Mouse (Mus musculus): ENCODE results near the gene Zfp292. TPM values are rescaled to one million over a fixed set of nuclear protein-coding genes. Genes with fewer than 3 reads are reported as not detected.
"Not testable (repeated sequence)": the region's sequence is repeated elsewhere in the genome, so short reads cannot be mapped to it uniquely, and the experiment has no call there.

Gene Zfp292
- 19.5 and 22.0 TPM in 2 replicates for polyA plus RNA-seq (2014; fragmentation: Nextera tagmentation; extraction: Ambion mirVana)

DNA sequence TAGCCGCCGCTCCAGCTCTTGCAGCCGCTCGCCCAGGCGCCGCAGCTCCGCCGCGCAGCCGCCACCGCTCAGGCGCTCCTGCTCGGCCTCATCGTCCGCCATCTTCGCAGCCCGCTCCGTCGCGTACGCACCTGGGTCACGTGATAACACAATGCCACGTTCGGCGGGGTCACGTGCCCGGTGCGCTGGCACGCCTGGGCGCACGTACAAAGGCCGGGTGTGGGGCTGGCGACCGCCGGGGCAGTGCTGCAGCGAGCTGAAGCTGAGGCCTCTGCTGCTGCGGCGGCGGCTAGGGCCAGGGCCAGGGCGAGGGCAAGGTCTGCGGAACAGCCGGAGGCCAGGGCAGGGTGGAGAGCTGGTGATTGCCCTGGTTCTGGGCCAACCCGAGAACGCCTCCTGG lies at the start of gene Zfp292:
Zfp292 (minus strand) TSS at position 143 of the 400 bp plus-strand sequence.
- ATAC-seq (replicated peaks; ENCODE audit: insufficient number of reproducible peaks, low FRiP score, low TSS enrichment) = peak; percentile 93

DNA sequence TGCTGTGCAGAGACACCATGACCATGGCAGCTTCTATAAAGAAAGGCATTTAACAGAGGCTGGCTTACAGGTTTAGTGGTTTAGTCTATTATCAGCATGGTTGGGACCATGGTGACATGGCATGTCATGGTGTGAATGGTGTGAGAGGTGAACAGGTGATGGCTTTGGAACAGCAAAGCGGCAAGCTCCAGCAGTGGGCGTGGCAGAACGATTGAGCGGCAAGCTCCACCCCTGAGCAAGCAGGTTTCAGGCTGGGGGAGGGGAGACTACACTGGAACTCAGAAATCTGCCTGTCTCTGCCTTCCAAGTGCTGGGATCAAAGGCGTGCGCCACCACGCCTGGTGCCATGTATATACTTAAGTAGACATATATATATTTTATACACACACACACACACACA lies 45.6 kb upstream of the Zfp292 start:
- H3K36me3 ChIP-seq (ENCODE audit: control insufficient read depth, insufficient read depth, low read length); H3K4me3 ChIP-seq (ENCODE audit: low read depth, low read length); H3K27ac ChIP-seq (ENCODE audit: low read depth, low read length); ATAC-seq (replicated peaks; ENCODE audit: insufficient number of reproducible peaks, low FRiP score, low TSS enrichment); H3K9ac ChIP-seq (ENCODE audit: low read depth, low read length); H3K9me3 ChIP-seq (replicated peaks; ENCODE audit: control insufficient read depth, low read length); H3K4me2 ChIP-seq; H3K4me1 ChIP-seq (ENCODE audit: control insufficient read depth, insufficient read depth, low read length); H3K27me3 ChIP-seq (ENCODE audit: control insufficient read depth, insufficient read depth, low read length): not testable (repeated sequence)
- 63% methylated on average over 7 of the region's 7 CpGs for WGBS (ENCODE audit: insufficient replicate concordance)

More for the DNA sequence above, at the start of gene Zfp292:
- peak within 1 kb of the TSS; percentile 86 for H3K4me3 ChIP-seq (ENCODE audit: low read depth, low read length)
- peaks cover 2% of the 10 kb centered on the region; the same call in 1 of the 2 replicates for H3K36me3 ChIP-seq (ENCODE audit: control insufficient read depth, insufficient read depth, low read length)
- no peaks in the 10 kb centered on the region for H3K27me3 ChIP-seq (ENCODE audit: control insufficient read depth, insufficient read depth, low read length)
- under 1% methylated on average over 30 of the region's 44 CpGs for WGBS (ENCODE audit: insufficient replicate concordance)
- peak within 1 kb of the TSS; percentile 70 for H3K4me2 ChIP-seq
- H3K27ac ChIP-seq (ENCODE audit: low read depth, low read length) = peak within 1 kb of the TSS; percentile 99
- no peaks in the 10 kb centered on the region for H3K9me3 ChIP-seq (replicated peaks; ENCODE audit: control insufficient read depth, low read length)
- H3K4me1 ChIP-seq (ENCODE audit: control insufficient read depth, insufficient read depth, low read length) = peaks cover 7% of the 10 kb centered on the region
- peak within 1 kb of the TSS; percentile 98 for H3K9ac ChIP-seq (ENCODE audit: low read depth, low read length)

DNA sequence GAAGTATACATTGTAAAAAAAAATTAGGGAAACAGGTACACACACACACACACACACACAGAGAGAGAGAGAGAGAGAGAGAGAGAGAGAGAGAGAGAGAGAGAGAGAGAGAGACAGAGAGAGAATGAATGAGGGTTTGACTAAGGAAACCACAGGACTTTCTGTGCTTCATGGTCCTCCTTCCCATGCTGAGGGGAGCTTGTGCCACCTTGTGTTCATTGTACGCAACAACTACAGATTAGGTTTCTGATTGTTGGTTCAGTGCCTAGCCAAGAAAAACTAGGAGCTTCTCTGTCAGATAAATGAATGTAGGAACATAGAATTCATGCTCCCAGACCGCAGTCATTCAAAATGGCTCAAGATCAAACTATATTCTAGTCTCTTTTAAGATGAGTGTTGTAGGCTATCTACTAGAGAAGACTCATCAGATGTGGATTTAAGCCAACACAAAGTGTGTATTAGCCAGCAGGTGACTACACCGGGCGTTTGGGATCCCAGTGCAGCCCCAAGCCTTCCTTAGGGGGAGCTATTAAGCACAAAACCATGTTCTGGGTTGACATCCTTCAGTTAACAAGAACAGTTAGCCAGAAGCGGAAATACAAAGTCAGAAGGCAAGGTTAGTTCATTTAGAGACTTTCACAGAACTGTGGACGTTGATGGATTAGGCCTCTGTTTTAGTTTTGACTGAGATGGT lies 39.6 kb upstream of the Zfp292 start:
- Histone ChIP-seq H3K9ac (ENCODE audit: low read depth, low read length) (no peak overlapping the region), H3K4me2 (no peak overlapping the region), H3K27ac (ENCODE audit: low read depth, low read length) (no peak overlapping the region), H3K36me3 (ENCODE audit: control insufficient read depth, insufficient read depth, low read length) (no peaks in the 10 kb centered on the region), H3K4me3 (ENCODE audit: low read depth, low read length) (no peak overlapping the region), H3K27me3 (ENCODE audit: control insufficient read depth, insufficient read depth, low read length) (no peaks in the 10 kb centered on the region), H3K9me3 (replicated peaks; ENCODE audit: control insufficient read depth, low read length) (no peaks in the 10 kb centered on the region), H3K4me1 (ENCODE audit: control insufficient read depth, insufficient read depth, low read length) (no peaks in the 10 kb centered on the region)
- 63% methylated on average over 6 of the region's 6 CpGs for WGBS (ENCODE audit: insufficient replicate concordance)
- no peak for ATAC-seq (replicated peaks; ENCODE audit: insufficient number of reproducible peaks, low FRiP score, low TSS enrichment)

DNA sequence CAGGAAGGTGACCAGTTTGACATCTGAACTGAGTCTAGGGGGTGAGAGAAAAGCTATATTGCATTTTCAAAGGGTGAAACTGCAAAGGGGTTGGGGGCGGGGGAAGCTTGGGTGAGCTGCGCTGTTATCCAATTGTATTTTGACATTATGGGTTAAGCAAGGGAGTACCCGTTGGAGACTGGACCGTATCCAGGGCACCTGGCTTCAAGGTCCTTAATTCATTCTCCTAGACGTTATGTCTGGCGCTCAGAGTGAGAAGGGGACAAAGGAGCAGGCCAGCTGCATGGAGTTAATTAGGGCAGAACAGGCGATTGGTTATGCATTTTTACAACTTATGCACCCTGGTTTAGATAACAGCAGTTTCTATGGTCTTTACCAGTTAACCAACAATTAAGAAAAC lies 34.6 kb upstream of the Zfp292 start:
- Histone ChIP-seq H3K4me3 (ENCODE audit: low read depth, low read length) (no peak overlapping the region), H3K9me3 (replicated peaks; ENCODE audit: control insufficient read depth, low read length) (no peaks in the 10 kb centered on the region), H3K27me3 (ENCODE audit: control insufficient read depth, insufficient read depth, low read length) (no peaks in the 10 kb centered on the region), H3K9ac (ENCODE audit: low read depth, low read length) (no peak overlapping the region), H3K36me3 (ENCODE audit: control insufficient read depth, insufficient read depth, low read length) (no peaks in the 10 kb centered on the region), H3K4me1 (ENCODE audit: control insufficient read depth, insufficient read depth, low read length) (no peaks in the 10 kb centered on the region), H3K27ac (ENCODE audit: low read depth, low read length) (no peak overlapping the region), H3K4me2 (no peak overlapping the region)
- WGBS (ENCODE audit: insufficient replicate concordance) = 74% methylated on average over 7 of the region's 7 CpGs
- no peak for ATAC-seq (replicated peaks; ENCODE audit: insufficient number of reproducible peaks, low FRiP score, low TSS enrichment)

DNA sequence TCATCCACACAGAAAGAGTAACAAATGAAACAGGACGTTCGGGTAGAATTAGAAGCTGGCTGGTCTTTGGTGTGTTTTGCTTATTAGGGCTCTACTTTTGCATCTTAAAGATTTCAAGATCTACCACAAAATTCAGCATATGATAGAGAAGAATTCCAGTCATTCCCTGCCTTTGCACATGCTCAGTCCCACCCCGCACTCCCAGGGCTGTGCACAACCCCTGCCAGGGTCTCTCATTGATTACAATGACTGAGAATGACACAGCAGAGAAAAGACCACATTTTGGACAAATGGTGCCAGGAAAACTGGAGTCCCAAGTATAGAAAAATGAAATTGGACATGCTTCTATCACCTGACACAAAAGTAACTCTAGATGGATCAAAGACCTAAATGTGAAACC lies 29.4 kb upstream of the Zfp292 start:
- Histone ChIP-seq H3K9me3 (replicated peaks; ENCODE audit: control insufficient read depth, low read length) (no peaks in the 10 kb centered on the region), H3K27me3 (ENCODE audit: control insufficient read depth, insufficient read depth, low read length) (no peaks in the 10 kb centered on the region), H3K4me2 (no peak overlapping the region), H3K4me1 (ENCODE audit: control insufficient read depth, insufficient read depth, low read length) (no peaks in the 10 kb centered on the region), H3K9ac (ENCODE audit: low read depth, low read length) (no peak overlapping the region), H3K36me3 (ENCODE audit: control insufficient read depth, insufficient read depth, low read length) (no peaks in the 10 kb centered on the region), H3K27ac (ENCODE audit: low read depth, low read length) (no peak overlapping the region), H3K4me3 (ENCODE audit: low read depth, low read length) (no peak overlapping the region)
- 78% methylated on average over 3 of the region's 3 CpGs for WGBS (ENCODE audit: insufficient replicate concordance)
- no peak for ATAC-seq (replicated peaks; ENCODE audit: insufficient number of reproducible peaks, low FRiP score, low TSS enrichment)

- Histone ChIP-seq H3K27ac (ENCODE audit: low read depth, low read length) (no peak overlapping the region), H3K9ac (ENCODE audit: low read depth, low read length) (no peak overlapping the region), H3K4me1 (ENCODE audit: control insufficient read depth, insufficient read depth, low read length) (no peaks in the 10 kb centered on the region), H3K4me3 (ENCODE audit: low read depth, low read length) (no peak overlapping the region), H3K27me3 (ENCODE audit: control insufficient read depth, insufficient read depth, low read length) (no peaks in the 10 kb centered on the region), H3K4me2 (no peak overlapping the region), H3K9me3 (replicated peaks; ENCODE audit: control insufficient read depth, low read length) (no peaks in the 10 kb centered on the region), H3K36me3 (ENCODE audit: control insufficient read depth, insufficient read depth, low read length) (no peaks in the 10 kb centered on the region)
- WGBS (ENCODE audit: insufficient replicate concordance) = 69% methylated on average over 3 of the region's 3 CpGs
- ATAC-seq (replicated peaks; ENCODE audit: insufficient number of reproducible peaks, low FRiP score, low TSS enrichment) = no peak
Measured at GRCm38 (mm10) chr4:34911401-34911800, 28.6 kb upstream of the Zfp292 start.

GRCm38 (mm10) chr4:34908127-34908526 lies 25.4 kb upstream of the Zfp292 start:
- WGBS (ENCODE audit: insufficient replicate concordance) = 79% methylated on average over 7 of the region's 7 CpGs
- no peaks in the 10 kb centered on the region for H3K4me1 ChIP-seq (ENCODE audit: control insufficient read depth, insufficient read depth, low read length)
- H3K4me3 ChIP-seq (ENCODE audit: low read depth, low read length) = no peak overlapping the region
- H3K4me2 ChIP-seq = no peak overlapping the region
- H3K9ac ChIP-seq (ENCODE audit: low read depth, low read length) = no peak overlapping the region
- no peak for ATAC-seq (replicated peaks; ENCODE audit: insufficient number of reproducible peaks, low FRiP score, low TSS enrichment)
- H3K9me3 ChIP-seq (replicated peaks; ENCODE audit: control insufficient read depth, low read length) = no peaks in the 10 kb centered on the region
- H3K27ac ChIP-seq (ENCODE audit: low read depth, low read length) = no peak overlapping the region
- H3K27me3 ChIP-seq (ENCODE audit: control insufficient read depth, insufficient read depth, low read length) = no peaks in the 10 kb centered on the region
- no peaks in the 10 kb centered on the region for H3K36me3 ChIP-seq (ENCODE audit: control insufficient read depth, insufficient read depth, low read length)

DNA sequence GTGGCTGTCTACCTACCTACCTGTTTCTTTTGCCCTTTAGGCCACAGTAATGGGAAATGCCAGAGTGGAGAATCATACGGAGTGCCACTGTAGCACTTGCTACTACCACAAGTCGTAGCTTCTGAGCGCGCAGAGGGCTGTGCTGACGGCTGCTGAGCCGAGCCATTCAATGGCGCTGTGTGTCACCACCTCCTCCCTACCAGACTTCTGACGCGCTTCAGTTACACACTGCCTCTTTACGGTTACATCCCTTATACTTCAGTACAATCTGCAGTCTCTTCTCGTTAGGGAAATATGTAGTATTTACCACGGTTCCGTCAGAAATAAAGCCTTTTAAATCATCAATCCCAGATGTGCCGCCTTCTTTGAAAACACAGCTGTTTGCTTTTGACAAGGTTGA lies 24.3 kb upstream of the Zfp292 start:
- 33% methylated on average over 14 of the region's 14 CpGs for WGBS (ENCODE audit: insufficient replicate concordance)
- Histone ChIP-seq H3K36me3 (ENCODE audit: control insufficient read depth, insufficient read depth, low read length) (no peaks in the 10 kb centered on the region), H3K27ac (ENCODE audit: low read depth, low read length) (no peak overlapping the region), H3K9me3 (replicated peaks; ENCODE audit: control insufficient read depth, low read length) (no peaks in the 10 kb centered on the region), H3K4me2 (peak overlapping the region; percentile 22), H3K4me3 (ENCODE audit: low read depth, low read length) (no peak overlapping the region), H3K9ac (ENCODE audit: low read depth, low read length) (no peak overlapping the region), H3K27me3 (ENCODE audit: control insufficient read depth, insufficient read depth, low read length) (no peaks in the 10 kb centered on the region), H3K4me1 (ENCODE audit: control insufficient read depth, insufficient read depth, low read length) (no peaks in the 10 kb centered on the region)
- no peak for ATAC-seq (replicated peaks; ENCODE audit: insufficient number of reproducible peaks, low FRiP score, low TSS enrichment)

- no peaks in the 10 kb centered on the region for H3K4me1 ChIP-seq (ENCODE audit: control insufficient read depth, insufficient read depth, low read length)
- no peaks in the 10 kb centered on the region for H3K36me3 ChIP-seq (ENCODE audit: control insufficient read depth, insufficient read depth, low read length)
- ATAC-seq (replicated peaks; ENCODE audit: insufficient number of reproducible peaks, low FRiP score, low TSS enrichment) = no peak
- no peak overlapping the region for H3K27ac ChIP-seq (ENCODE audit: low read depth, low read length)
- H3K9me3 ChIP-seq (replicated peaks; ENCODE audit: control insufficient read depth, low read length) = no peaks in the 10 kb centered on the region
- H3K4me2 ChIP-seq = no peak overlapping the region
- WGBS (ENCODE audit: insufficient replicate concordance) = 72% methylated on average over 4 of the region's 4 CpGs
- H3K9ac ChIP-seq (ENCODE audit: low read depth, low read length) = no peak overlapping the region
- no peaks in the 10 kb centered on the region for H3K27me3 ChIP-seq (ENCODE audit: control insufficient read depth, insufficient read depth, low read length)
- no peak overlapping the region for H3K4me3 ChIP-seq (ENCODE audit: low read depth, low read length)
Measured at GRCm38 (mm10) chr4:34906151-34906550, 23.4 kb upstream of the Zfp292 start.
